Mouse (Mus musculus) intestine, embryonic 16.5 days (tissue): Measurements from ENCODE around the gene Gpank1. TPM values are rescaled to one million over a fixed set of nuclear protein-coding genes. Genes with fewer than 3 reads are reported as not detected.

Experiments
- ATAC-seq: fragments of 200-750 bp; cut with Nextera tagmentation; 2 replicates; pipeline ENCODE4 v1.8.0; 2017; ENCODE audit warnings: moderate TSS enrichment, moderate library complexity
- H3K27ac ChIP-seq: fragments of 300-500 bp; sonication (generic); 2 replicates; pipeline ENCODE4 v1.5.1; 2014; ENCODE audit warnings: mild to moderate bottlenecking, low read length
- H3K27me3 ChIP-seq: fragments of 300-500 bp; sonication (generic); replicated peaks from 2 replicates; pipeline ENCODE4 v1.6.1; 2014; ENCODE audit warnings: low read length, control low read depth, mixed read lengths; ENCODE audit not compliant: control insufficient read depth, insufficient read depth
- H3K36me3 ChIP-seq: fragments of 300-500 bp; sonication (generic); 2 replicates; pipeline ENCODE4 v1.6.1; 2014; ENCODE audit warnings: low read length, control low read depth; ENCODE audit not compliant: control insufficient read depth, insufficient read depth
- H3K4me1 ChIP-seq: fragments of 300-500 bp; sonication (generic); 2 replicates; pipeline ENCODE4 v1.6.1; 2014; ENCODE audit warnings: low read length, control low read depth, mixed read lengths; ENCODE audit not compliant: control insufficient read depth, insufficient read depth
- H3K4me2 ChIP-seq: fragments of 300-500 bp; sonication (generic); 2 replicates; pipeline ENCODE4 v1.6.1; 2014; ENCODE audit warnings: low read depth, low read length, control low read depth
- H3K4me3 ChIP-seq: fragments of 300-500 bp; sonication (generic); 2 replicates; pipeline ENCODE4 v1.5.1; 2014; ENCODE audit warnings: mild to moderate bottlenecking, low read length
- H3K9ac ChIP-seq: fragments of 300-500 bp; sonication (generic); 2 replicates; pipeline ENCODE4 v1.6.1; 2014; ENCODE audit warnings: low read depth, low read length
- H3K9me3 ChIP-seq: fragments of 300-500 bp; sonication (generic); 2 replicates; pipeline ENCODE4 v1.6.1; 2016; ENCODE audit warnings: low read length, control low read depth; ENCODE audit not compliant: control insufficient read depth
- WGBS: fragments of 180-500 bp; shearing (Covaris S2); extraction: QIAGEN DNeasy Blood & Tissue Kit; methylation state at CpG from one replicate; pipeline ENCODE4 v1.1.7; 2014; 5-methylcytosine and 5-hydroxymethylcytosine counted together
- polyA plus RNA-seq: library from polyadenylated mRNA; unstranded; fragments of >200 nt; fragmentation: Nextera tagmentation; extraction: Ambion mirVana; gene quantifications from 2 replicates; pipeline ENCODE4 v1.2.1, GENCODE M21; 2015

Gene Gpank1
- polyA plus RNA-seq, 1 experiment from 2014 or later, result 21.3 TPM

GRCm38 (mm10) chr17:35125081-35125480 lies 3.8 kb downstream of the Gpank1 start:
- H3K27me3 ChIP-seq, result no peaks in the 10 kb centered on the region

GRCm38 (mm10) chr17:35125578-35125977 lies 4.3 kb downstream of the Gpank1 start:
- 12% methylated on average over 6 of the region's 6 CpGs for WGBS
- no peaks in the 10 kb centered on the region for H3K9me3 ChIP-seq
- peak overlapping the region; percentile 91 for H3K9ac ChIP-seq
- no peaks in the 10 kb centered on the region for H3K27me3 ChIP-seq
- H3K4me3 ChIP-seq, result peak overlapping the region; percentile 77
- ATAC-seq, result no peak
- peaks cover 5% of the 10 kb centered on the region for H3K36me3 ChIP-seq
- peak overlapping the region; percentile 90 for H3K4me2 ChIP-seq
- H3K4me1 ChIP-seq, result peaks cover 28% of the 10 kb centered on the region
- peak overlapping the region; percentile 94 for H3K27ac ChIP-seq

More at GRCm38 (mm10) chr17:35125081-35125480, 3.8 kb downstream of the Gpank1 start:
- Histone ChIP-seq H3K4me1 (peaks cover 31% of the 10 kb centered on the region), H3K9ac (peak overlapping the region; percentile 91), H3K36me3 (peaks cover 5% of the 10 kb centered on the region), H3K4me3 (peak overlapping the region; percentile 77; the same call in 1 of the 2 replicates), H3K9me3 (no peaks in the 10 kb centered on the region), H3K27ac (peak overlapping the region; percentile 94), H3K4me2 (peak overlapping the region; percentile 90; the same call in 1 of the 2 replicates)
- 87% methylated on average over 1 of the region's 1 CpGs for WGBS
- ATAC-seq, result no peak

GRCm38 (mm10) chr17:35126206-35126611 lies 5.0 kb downstream of the Gpank1 start, which contains the start of gene D17H6S53E:
D17H6S53E (plus strand) TSS chr17:35126373.
- peak; percentile 76 for ATAC-seq
- WGBS, result under 1% methylated on average over 36 of the region's 36 CpGs
- no peaks in the 10 kb centered on the region for H3K27me3 ChIP-seq

DNA sequence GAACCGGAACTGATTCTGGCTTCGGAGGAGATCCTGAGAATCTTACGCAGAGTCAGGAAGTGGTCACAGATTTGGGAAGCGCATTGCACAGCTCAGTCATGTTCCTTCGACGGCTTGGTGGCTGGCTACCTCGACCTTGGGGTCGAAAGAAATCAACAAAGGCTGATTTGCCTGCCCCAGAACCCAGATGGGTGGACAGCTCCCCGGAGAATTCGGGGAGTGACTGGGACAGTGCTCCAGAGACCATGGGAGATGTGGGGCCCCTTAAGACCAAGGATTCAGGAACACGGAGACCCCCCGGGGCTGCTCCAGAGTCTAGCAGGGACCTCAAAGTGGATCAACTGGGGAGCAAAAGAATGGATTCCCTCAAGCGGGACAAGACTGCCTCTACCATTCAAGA lies 5.8 kb downstream of the Gpank1 start:
- Histone ChIP-seq H3K27ac (peak overlapping the region; percentile 94), H3K27me3 (no peaks in the 10 kb centered on the region), H3K36me3 (peaks cover 8% of the 10 kb centered on the region), H3K4me3 (peak overlapping the region; percentile 77), H3K9ac (peak overlapping the region; percentile 91), H3K4me1 (peaks cover 28% of the 10 kb centered on the region), H3K4me2 (peak overlapping the region; percentile 90), H3K9me3 (no peaks in the 10 kb centered on the region)
- ATAC-seq, result no peak
- 57% methylated on average over 13 of the region's 13 CpGs for WGBS

More at GRCm38 (mm10) chr17:35126206-35126611, 5.0 kb downstream of the Gpank1 start, which contains the start of gene D17H6S53E:
- peak within 1 kb of the TSS; percentile 91 for H3K9ac ChIP-seq
- H3K27ac ChIP-seq, result peak within 1 kb of the TSS; percentile 94
- H3K4me2 ChIP-seq, result peak within 1 kb of the TSS; percentile 90
- peak within 1 kb of the TSS; percentile 77 for H3K4me3 ChIP-seq
- peaks cover 28% of the 10 kb centered on the region for H3K4me1 ChIP-seq
- peaks cover 8% of the 10 kb centered on the region for H3K36me3 ChIP-seq
- no peaks in the 10 kb centered on the region for H3K9me3 ChIP-seq

GRCm38 (mm10) chr17:35128996-35129395 lies 7.7 kb downstream of the Gpank1 start:
- Histone ChIP-seq H3K9me3 (no peaks in the 10 kb centered on the region), H3K27me3 (no peaks in the 10 kb centered on the region), H3K27ac (no peak overlapping the region), H3K4me1 (peaks cover 28% of the 10 kb centered on the region), H3K9ac (no peak overlapping the region), H3K4me3 (no peak overlapping the region), H3K36me3 (peaks cover 8% of the 10 kb centered on the region), H3K4me2 (no peak overlapping the region)
- 66% methylated on average over 11 of the region's 11 CpGs for WGBS
- no peak for ATAC-seq

DNA sequence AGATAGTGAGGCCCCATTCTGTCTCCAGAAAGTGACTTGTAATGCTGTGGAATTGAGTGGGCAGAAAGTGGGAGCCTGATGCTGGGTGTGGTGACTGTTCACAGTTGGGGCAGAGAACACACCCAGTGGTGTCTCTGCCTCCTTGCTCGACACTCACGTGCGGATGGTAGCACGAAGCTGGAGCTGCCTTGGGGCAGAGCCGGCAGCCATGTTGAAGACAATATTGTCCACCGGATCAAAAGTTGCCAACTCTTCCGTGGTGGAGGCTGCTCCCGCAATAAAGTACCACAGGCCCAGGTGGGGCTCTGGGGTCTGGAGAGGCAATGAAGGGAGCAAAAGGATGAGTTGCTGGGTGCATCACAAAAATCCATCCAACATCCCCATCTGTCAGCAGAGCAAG lies 9.8 kb downstream of the Gpank1 start:
- H3K36me3 ChIP-seq, result peaks cover 8% of the 10 kb centered on the region
- peaks cover 18% of the 10 kb centered on the region for H3K4me1 ChIP-seq
- WGBS, result 84% methylated on average over 8 of the region's 8 CpGs
- H3K27ac ChIP-seq, result no peak overlapping the region
- H3K27me3 ChIP-seq, result no peaks in the 10 kb centered on the region
- H3K9ac ChIP-seq, result no peak overlapping the region
- ATAC-seq, result no peak
- H3K4me2 ChIP-seq, result no peak overlapping the region
- H3K4me3 ChIP-seq, result no peak overlapping the region
- no peaks in the 10 kb centered on the region for H3K9me3 ChIP-seq

DNA sequence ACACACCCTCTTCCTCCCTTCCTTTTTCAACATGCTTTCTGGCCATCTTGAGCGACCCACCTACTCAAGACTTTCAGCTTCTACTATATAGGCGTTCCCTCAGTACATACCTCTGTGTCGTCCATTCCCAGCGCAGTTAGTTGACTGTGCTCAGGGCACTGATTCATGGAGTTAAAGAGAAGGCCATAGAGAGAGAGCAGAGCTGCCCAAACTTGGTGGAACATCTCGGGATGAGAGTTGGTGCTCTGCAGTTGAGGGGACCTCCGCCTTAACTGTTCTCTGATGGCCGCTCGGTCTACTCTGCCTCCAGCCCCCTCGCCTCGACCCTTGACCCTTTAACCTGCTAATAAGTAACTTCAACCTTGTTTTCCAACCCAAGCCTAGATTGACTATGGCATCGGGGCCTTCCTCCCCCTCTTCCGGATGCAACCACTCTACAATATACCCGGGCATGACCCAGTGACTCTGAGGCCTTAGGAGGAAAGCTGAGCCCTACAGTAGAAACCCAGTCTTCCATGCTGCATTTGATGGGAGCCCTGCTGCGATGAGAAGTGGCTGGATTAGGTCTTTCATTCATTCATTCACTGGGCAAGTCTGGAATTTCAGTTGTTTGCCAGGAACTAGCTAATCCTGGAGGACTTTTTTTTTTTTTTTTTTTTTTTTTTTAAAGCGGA lies 10.4 kb downstream of the Gpank1 start, which contains the start of gene Apom:
TSS of gene Apom (minus strand) at position 551 of the 674 bp plus-strand sequence.
- H3K27ac ChIP-seq, result no peak within 1 kb of the TSS
- H3K4me3 ChIP-seq, result no peak within 1 kb of the TSS
- H3K36me3 ChIP-seq, result peaks cover 8% of the 10 kb centered on the region
- H3K4me2 ChIP-seq, result no peak within 1 kb of the TSS
- no peaks in the 10 kb centered on the region for H3K27me3 ChIP-seq
- no peak for ATAC-seq
- no peak within 1 kb of the TSS for H3K9ac ChIP-seq
- 72% methylated on average over 15 of the region's 15 CpGs for WGBS
- H3K4me1 ChIP-seq, result peaks cover 19% of the 10 kb centered on the region
- H3K9me3 ChIP-seq, result no peaks in the 10 kb centered on the region

DNA sequence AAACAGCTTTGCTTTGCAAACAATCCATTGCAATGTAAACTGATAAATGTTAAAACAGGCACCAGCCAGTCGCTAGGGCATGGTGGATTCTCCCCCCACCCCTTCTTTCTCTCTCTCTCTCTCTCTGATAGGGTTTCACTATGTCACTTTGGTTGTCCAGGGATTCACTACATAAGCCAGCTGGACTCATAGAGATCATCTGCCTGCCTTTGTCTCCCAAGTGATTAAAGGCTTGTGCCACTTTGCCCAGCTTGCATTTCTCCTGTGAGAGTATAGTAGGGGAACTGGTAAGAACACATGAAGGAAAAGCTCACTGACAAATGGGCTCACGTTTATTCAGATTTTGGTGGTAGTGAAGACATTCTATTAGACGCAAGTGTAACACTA lies 10.9 kb downstream of the Gpank1 start:
- ATAC-seq, result no peak
- Histone ChIP-seq H3K4me1 (peaks cover 19% of the 10 kb centered on the region), H3K27ac (no peak overlapping the region), H3K4me3 (no peak overlapping the region), H3K9me3 (no peaks in the 10 kb centered on the region), H3K27me3 (no peaks in the 10 kb centered on the region), H3K9ac (no peak overlapping the region), H3K36me3 (peaks cover 8% of the 10 kb centered on the region), H3K4me2 (no peak overlapping the region)
- 61% methylated on average over 3 of the region's 3 CpGs for WGBS

DNA sequence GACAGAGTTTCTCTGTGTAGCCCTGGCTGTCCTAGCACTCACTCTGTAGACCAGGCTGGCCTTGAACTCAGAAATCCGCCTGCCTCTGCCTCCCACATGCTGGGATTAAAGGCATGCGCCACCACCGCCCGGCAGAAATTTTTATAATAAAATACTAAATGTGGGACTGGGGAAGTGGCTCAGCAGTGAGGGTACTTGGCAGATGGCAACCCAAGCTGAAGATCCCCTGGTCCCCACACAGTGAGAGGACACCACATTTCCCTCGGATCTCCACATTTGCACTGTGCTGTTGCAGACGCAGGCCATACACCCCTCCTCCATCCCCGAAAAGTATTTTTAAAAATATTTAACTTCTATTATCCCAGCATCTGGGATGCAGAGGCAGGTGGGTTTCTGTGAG lies 12.3 kb downstream of the Gpank1 start:
- peaks cover 12% of the 10 kb centered on the region; the same call in 1 of the 2 replicates for H3K4me1 ChIP-seq
- no peaks in the 10 kb centered on the region for H3K27me3 ChIP-seq
- WGBS, result 90% methylated on average over 7 of the region's 7 CpGs
- H3K36me3 ChIP-seq, result peaks cover 3% of the 10 kb centered on the region; the same call in 1 of the 2 replicates
- H3K4me3 ChIP-seq, result no peak overlapping the region
- H3K27ac ChIP-seq, result no peak overlapping the region
- H3K9me3 ChIP-seq, result no peaks in the 10 kb centered on the region
- H3K4me2 ChIP-seq, result no peak overlapping the region
- ATAC-seq, result no peak
- no peak overlapping the region for H3K9ac ChIP-seq
